Mouse (Mus musculus) neural tube, embryonic 11.5 days (tissue): ENCODE data around the gene Prrg2. TPM values are rescaled to one million over a fixed set of nuclear protein-coding genes. Genes with fewer than 3 reads are reported as not detected.

Source experiments
- ATAC-seq: fragments of 200-750 bp; cut with Nextera tagmentation; 2 replicates; pipeline ENCODE4 v1.8.0; 2017; ENCODE audit warnings: moderate number of reproducible peaks, mild to moderate bottlenecking, moderate TSS enrichment, moderate library complexity; ENCODE audit not compliant: insufficient read depth, low FRiP score, low TSS enrichment
- DNase-seq: peaks from one replicate; pipeline ENCODE4 v3.0.0-alpha.2; 2015; ENCODE audit warnings: low spot score
- H3K27ac ChIP-seq: fragments of 300-500 bp; sonication (generic); 2 replicates; pipeline ENCODE4 v1.5.1; 2014; ENCODE audit warnings: low read depth, mild to moderate bottlenecking, low read length
- H3K27me3 ChIP-seq: fragments of 300-500 bp; sonication (generic); 2 replicates; pipeline ENCODE4 v1.6.1; 2014; ENCODE audit warnings: mild to moderate bottlenecking, low read length, mixed read lengths; ENCODE audit not compliant: control insufficient read depth, insufficient read depth
- H3K36me3 ChIP-seq: fragments of 300-500 bp; sonication (generic); 2 replicates; pipeline ENCODE4 v1.6.1; 2014; ENCODE audit warnings: mild to moderate bottlenecking, low read length, moderate library complexity, mixed read lengths; ENCODE audit not compliant: control insufficient read depth, insufficient read depth
- H3K4me1 ChIP-seq: fragments of 300-500 bp; sonication (generic); 2 replicates; pipeline ENCODE4 v1.6.1; 2014; ENCODE audit warnings: low read length, mixed read lengths; ENCODE audit not compliant: control insufficient read depth, insufficient read depth
- H3K4me2 ChIP-seq: fragments of 300-500 bp; sonication (generic); 2 replicates; pipeline ENCODE4 v1.6.1; 2014; ENCODE audit warnings: low read depth, mild to moderate bottlenecking, moderate library complexity
- H3K4me3 ChIP-seq: fragments of 300-500 bp; sonication (generic); 2 replicates; pipeline ENCODE4 v1.5.1; 2014; ENCODE audit warnings: low read depth, low read length
- H3K9ac ChIP-seq: fragments of 300-500 bp; sonication (generic); 2 replicates; pipeline ENCODE4 v1.6.1; 2014; ENCODE audit warnings: mild to moderate bottlenecking, low read length
- H3K9me3 ChIP-seq: fragments of 300-500 bp; sonication (generic); 2 replicates; pipeline ENCODE4 v1.6.1; 2016; ENCODE audit warnings: low read length; ENCODE audit not compliant: control insufficient read depth
- WGBS: fragments of 180-500 bp; shearing (Covaris S2); extraction: QIAGEN DNeasy Blood & Tissue Kit; methylation state at CpG from one replicate; pipeline ENCODE4 v1.1.7; 2014; 5-methylcytosine and 5-hydroxymethylcytosine counted together
- microRNA-seq: library from miRNA; unstranded; fragments of <30 nt; microRNA quantifications from one replicate; pipeline ENCODE4, GENCODE M21; 2016
- polyA plus RNA-seq: library from polyadenylated mRNA; unstranded; fragments of >200 nt; fragmentation: Nextera tagmentation; extraction: Ambion mirVana; gene quantifications from 2 replicates; pipeline ENCODE4 v1.2.1, GENCODE M21; 2014

Prrg2 gene
- polyA plus RNA-seq, 1 experiment from 2014 or later: 16.2 TPM

GRCm38 (mm10) chr7:45005321-45005992, 57.0 kb downstream of the Prrg2 start:
- H3K36me3 ChIP-seq: peaks cover 77% of the 10 kb centered on the region
- H3K4me3 ChIP-seq: no peak overlapping the region
- no peak for DNase-seq
- no peaks in the 10 kb centered on the region for H3K9me3 ChIP-seq
- no peaks in the 10 kb centered on the region for H3K4me1 ChIP-seq
- ATAC-seq: no peak
- WGBS: 88% methylated on average over 6 of the region's 6 CpGs
- H3K27ac ChIP-seq: no peak overlapping the region
- no peak overlapping the region for H3K4me2 ChIP-seq
- no peak overlapping the region for H3K9ac ChIP-seq
- H3K27me3 ChIP-seq: no peaks in the 10 kb centered on the region

GRCm38 (mm10) chr7:45004546-45004945, 57.9 kb downstream of the Prrg2 start:
- Histone ChIP-seq H3K27me3 (no peaks in the 10 kb centered on the region), H3K27ac (no peak overlapping the region), H3K36me3 (peaks cover 72% of the 10 kb centered on the region), H3K9me3 (no peaks in the 10 kb centered on the region), H3K4me3 (no peak overlapping the region), H3K4me2 (no peak overlapping the region), H3K4me1 (no peaks in the 10 kb centered on the region), H3K9ac (no peak overlapping the region)
- DNase-seq (no peak), ATAC-seq (no peak)
- 63% methylated on average over 3 of the region's 3 CpGs for WGBS

Small RNA genes lying within 50 kb of the gene (microRNA-seq; reads per million reads assigned to microRNA genes)
- not detected for gene Mir7054

Other genes starting within 250 kb of the Prrg2 start
- 64.2 and 68.3 TPM in 2 replicates for gene Nup62, start 246.6 kb downstream of the Prrg2 start, polyA plus RNA-seq
- gene Il4i1, start 246.3 kb downstream of the Prrg2 start, polyA plus RNA-seq: 0.65 and 1.1 TPM in 2 replicates
- 2.1 and 3.1 TPM in 2 replicates for gene Atf5, start 246.0 kb downstream of the Prrg2 start, polyA plus RNA-seq
- 37.2 and 49.3 TPM in 2 replicates for gene Akt1s1, start 213.7 kb downstream of the Prrg2 start, polyA plus RNA-seq
- gene Tbc1d17, start 213.6 kb downstream of the Prrg2 start, polyA plus RNA-seq: 69.3 and 93.0 TPM in 2 replicates
- gene Pnkp, start 205.5 kb downstream of the Prrg2 start, polyA plus RNA-seq: 30.2 and 30.6 TPM in 2 replicates
- 418 and 419 TPM in 2 replicates for gene Ptov1, start 192.9 kb downstream of the Prrg2 start, polyA plus RNA-seq
- 87.7 and 93.1 TPM in 2 replicates for gene Med25, start 170.0 kb downstream of the Prrg2 start, polyA plus RNA-seq
- gene Fuz, start 166.6 kb downstream of the Prrg2 start, polyA plus RNA-seq: 18.7 and 20.0 TPM in 2 replicates
- gene Ap2a1, start 133.2 kb downstream of the Prrg2 start, polyA plus RNA-seq: 92.5 and 95.0 TPM in 2 replicates
- gene Tsks, start 119.5 kb downstream of the Prrg2 start, polyA plus RNA-seq: 0.27 TPM in 1 of 2 replicates, not detected in the other
- 22.0 and 25.2 TPM in 2 replicates for gene Cpt1c, start 87.8 kb downstream of the Prrg2 start, polyA plus RNA-seq
- gene Prmt1, start 76.1 kb downstream of the Prrg2 start, polyA plus RNA-seq: 304 and 319 TPM in 2 replicates
- 67.1 and 72.3 TPM in 2 replicates for gene Irf3, start 65.0 kb downstream of the Prrg2 start, polyA plus RNA-seq
- 51.6 and 52.9 TPM in 2 replicates for gene Bcl2l12, start 64.0 kb downstream of the Prrg2 start, polyA plus RNA-seq
- 54.7 and 57.6 TPM in 2 replicates for gene Scaf1, start 46.3 kb downstream of the Prrg2 start, polyA plus RNA-seq
- 17.7 and 20.0 TPM in 2 replicates for gene Rras, start 44.7 kb downstream of the Prrg2 start, polyA plus RNA-seq
- 12.9 and 13.2 TPM in 2 replicates for gene Prr12, start 9.8 kb downstream of the Prrg2 start, polyA plus RNA-seq
- 59.3 and 65.1 TPM in 2 replicates for gene Nosip, start 248 bp downstream of the Prrg2 start, polyA plus RNA-seq
- 142 and 151 TPM in 2 replicates for gene Rcn3, start 29.5 kb upstream of the Prrg2 start, polyA plus RNA-seq
- 11.3 and 12.8 TPM in 2 replicates for gene Fcgrt, start 41.2 kb upstream of the Prrg2 start, polyA plus RNA-seq
- 1,454 and 1,462 TPM in 2 replicates for gene Rps11, start 61.8 kb upstream of the Prrg2 start, polyA plus RNA-seq
- 1,071 and 1,190 TPM in 2 replicates for gene Rpl13a, start 66.1 kb upstream of the Prrg2 start, polyA plus RNA-seq
- 0.21 and 0.30 TPM in 2 replicates for gene Gm45713, start 73.6 kb upstream of the Prrg2 start, polyA plus RNA-seq
- gene Flt3l, start 73.8 kb upstream of the Prrg2 start, polyA plus RNA-seq: 0.76 and 0.85 TPM in 2 replicates
- gene Pih1d1, start 91.6 kb upstream of the Prrg2 start, polyA plus RNA-seq: 98.4 and 108 TPM in 2 replicates
- 34.2 and 37.6 TPM in 2 replicates for gene Aldh16a1, start 91.9 kb upstream of the Prrg2 start, polyA plus RNA-seq
- 2.3 and 3.6 TPM in 2 replicates for gene Slc17a7, start 101.3 kb upstream of the Prrg2 start, polyA plus RNA-seq
- gene Gfy, start 116.9 kb upstream of the Prrg2 start, polyA plus RNA-seq: not detected in 2 replicates
- not detected in 2 replicates for gene Pth2, start 118.3 kb upstream of the Prrg2 start, polyA plus RNA-seq
- gene Ccdc155, start 142.2 kb upstream of the Prrg2 start, polyA plus RNA-seq: 0.27 and 0.47 TPM in 2 replicates
- 3.1 and 5.2 TPM in 2 replicates for gene Dkkl1, start 149.5 kb upstream of the Prrg2 start, polyA plus RNA-seq
- gene Tead2, start 153.1 kb upstream of the Prrg2 start, polyA plus RNA-seq: 247 and 252 TPM in 2 replicates
- gene Cd37, start 176.4 kb upstream of the Prrg2 start, polyA plus RNA-seq: 0.74 and 0.76 TPM in 2 replicates
- gene Slc6a16, start 178.4 kb upstream of the Prrg2 start, polyA plus RNA-seq: 0.11 TPM in 1 of 2 replicates, not detected in the other
- not detected in 2 replicates for gene Slc6a21, start 214.8 kb upstream of the Prrg2 start, polyA plus RNA-seq